Mouse (Mus musculus) skeletal muscle tissue, adult 2 months (tissue): ENCODE measurements at regions not wholly inside any gene's neighbourhood (a gene's known extent, or its start where the extent isn't known, plus 50 kb on each side); places are given as distances from the start of the nearest gene placed in this dataset.
"Not testable (repeated sequence)": the region's sequence is repeated elsewhere in the genome, so short reads cannot be mapped to it uniquely, and the experiment has no call there.

Experiments
- DNase-seq: peaks from one replicate; pipeline ENCODE4 v3.0.0-alpha.2; 2012; ENCODE audit warnings: low read depth, low spot score

GRCm38 (mm10) chr6:4149663-4150062 lies 62.9 kb upstream of the Bet1 start:
- DNase-seq, result no peak

DNA sequence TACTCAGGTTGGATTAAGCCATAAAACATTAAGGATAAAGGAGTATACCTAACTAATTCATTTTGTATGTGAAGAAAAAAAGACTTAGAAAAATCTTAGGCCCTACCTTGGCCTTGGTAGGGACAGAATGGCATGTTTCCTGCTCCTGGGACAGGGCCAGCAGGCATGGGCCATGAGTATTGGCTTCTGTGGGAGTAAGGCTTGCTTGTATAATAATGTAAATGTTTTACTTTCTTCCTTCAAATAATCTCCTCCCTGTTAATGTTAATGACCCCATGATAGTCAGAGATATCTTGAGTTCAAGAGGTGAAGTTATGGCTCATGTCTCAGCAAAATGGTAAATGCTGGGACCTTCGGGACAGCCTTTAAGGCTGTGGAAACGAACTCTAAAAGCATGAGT lies 71.5 kb upstream of the Bet1 start:
- no peak for DNase-seq

- no peak for DNase-seq
Measured at GRCm38 (mm10) chr6:4163733-4164132, 77.0 kb upstream of the Bet1 start.

DNA sequence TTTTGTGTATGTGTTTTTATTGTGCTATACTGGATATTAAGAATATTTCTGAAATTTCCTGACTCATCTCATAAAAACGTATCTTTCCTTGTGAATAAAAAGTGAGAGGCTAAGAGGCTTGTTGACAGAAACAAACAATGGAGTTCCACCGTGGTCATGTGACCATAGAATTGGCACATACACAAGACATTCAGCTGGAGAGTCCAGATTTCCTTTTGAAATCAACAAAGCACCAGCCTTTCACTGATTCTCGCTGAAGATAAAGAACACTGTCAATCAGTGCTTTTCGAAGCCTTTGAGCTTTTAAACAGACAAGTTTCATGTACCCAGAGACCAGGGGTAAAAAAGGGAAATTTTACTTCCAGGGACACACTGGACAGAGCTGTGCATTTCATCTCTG lies 80.3 kb upstream of the Bet1 start:
- no peak for DNase-seq

- DNase-seq, result no peak
Measured at GRCm38 (mm10) chr6:4167757-4168156, 81.0 kb upstream of the Bet1 start.

DNA sequence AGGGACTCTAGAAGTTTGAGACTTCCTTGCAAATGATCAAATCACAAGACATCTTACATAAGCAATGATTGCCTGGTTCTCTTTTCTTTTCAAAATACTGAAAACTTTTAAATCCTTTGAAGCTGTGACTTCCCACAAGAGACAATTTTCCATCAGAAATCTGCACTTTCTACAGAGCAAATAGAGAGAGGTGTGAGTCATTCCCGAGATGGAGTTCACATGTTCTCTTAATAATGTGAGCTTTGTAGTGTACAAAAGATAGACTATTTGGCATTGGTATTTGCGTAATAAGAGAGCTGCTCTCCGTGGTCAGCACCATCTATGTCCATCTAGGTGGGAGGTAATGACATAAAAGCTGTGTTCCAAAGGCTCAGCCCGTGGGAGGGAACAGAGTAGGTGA lies 84.8 kb upstream of the Bet1 start:
- DNase-seq, result no peak

DNA sequence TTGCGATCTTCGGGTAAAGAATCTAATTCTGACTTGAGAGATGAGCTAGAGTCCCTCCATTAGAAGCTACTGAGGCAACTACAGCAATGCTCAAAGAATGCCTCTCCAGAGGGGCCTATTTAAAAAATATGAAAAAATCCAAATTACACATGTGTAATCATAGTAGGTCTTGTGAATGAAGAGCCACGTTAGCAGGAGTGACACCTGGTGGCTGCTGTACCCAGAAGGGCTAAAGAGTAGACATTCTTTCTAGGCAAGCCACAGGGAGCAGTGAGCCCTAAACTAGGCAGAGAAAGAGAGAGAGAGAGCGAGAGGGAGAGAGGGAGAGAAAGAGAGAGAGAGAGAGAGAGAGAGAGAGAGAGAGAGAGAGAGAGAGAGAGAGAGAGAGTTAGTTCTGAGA lies 100.9 kb upstream of the Bet1 start:
- no peak for DNase-seq

GRCm38 (mm10) chr6:4190976-4191375 lies 104.2 kb upstream of the Bet1 start:
- not testable (repeated sequence) for DNase-seq

- no peak for DNase-seq
Measured at GRCm38 (mm10) chr6:4193286-4193685, 106.5 kb upstream of the Bet1 start.

DNA sequence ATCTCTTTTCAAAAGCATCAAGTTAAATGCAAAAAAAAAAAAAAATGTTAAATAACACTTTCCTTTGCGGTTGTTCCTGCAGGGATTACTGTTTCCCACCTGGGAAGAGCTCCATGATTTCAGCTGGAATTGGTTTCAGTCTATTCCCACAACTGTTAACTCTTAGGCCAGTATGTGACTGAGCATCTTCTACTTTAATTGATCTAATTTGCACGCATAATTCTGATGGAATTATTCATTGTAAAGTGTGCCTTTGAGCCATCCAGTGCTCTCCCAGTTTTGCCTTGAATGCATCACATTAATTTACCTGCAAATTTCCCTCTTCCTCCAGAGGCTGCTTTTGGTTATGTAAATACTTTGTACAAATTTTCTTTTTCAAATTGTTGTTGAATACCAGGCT lies 114.4 kb upstream of the Bet1 start:
- no peak for DNase-seq

GRCm38 (mm10) chr6:4205681-4206080 lies 118.9 kb upstream of the Bet1 start:
- DNase-seq, result no peak

DNA sequence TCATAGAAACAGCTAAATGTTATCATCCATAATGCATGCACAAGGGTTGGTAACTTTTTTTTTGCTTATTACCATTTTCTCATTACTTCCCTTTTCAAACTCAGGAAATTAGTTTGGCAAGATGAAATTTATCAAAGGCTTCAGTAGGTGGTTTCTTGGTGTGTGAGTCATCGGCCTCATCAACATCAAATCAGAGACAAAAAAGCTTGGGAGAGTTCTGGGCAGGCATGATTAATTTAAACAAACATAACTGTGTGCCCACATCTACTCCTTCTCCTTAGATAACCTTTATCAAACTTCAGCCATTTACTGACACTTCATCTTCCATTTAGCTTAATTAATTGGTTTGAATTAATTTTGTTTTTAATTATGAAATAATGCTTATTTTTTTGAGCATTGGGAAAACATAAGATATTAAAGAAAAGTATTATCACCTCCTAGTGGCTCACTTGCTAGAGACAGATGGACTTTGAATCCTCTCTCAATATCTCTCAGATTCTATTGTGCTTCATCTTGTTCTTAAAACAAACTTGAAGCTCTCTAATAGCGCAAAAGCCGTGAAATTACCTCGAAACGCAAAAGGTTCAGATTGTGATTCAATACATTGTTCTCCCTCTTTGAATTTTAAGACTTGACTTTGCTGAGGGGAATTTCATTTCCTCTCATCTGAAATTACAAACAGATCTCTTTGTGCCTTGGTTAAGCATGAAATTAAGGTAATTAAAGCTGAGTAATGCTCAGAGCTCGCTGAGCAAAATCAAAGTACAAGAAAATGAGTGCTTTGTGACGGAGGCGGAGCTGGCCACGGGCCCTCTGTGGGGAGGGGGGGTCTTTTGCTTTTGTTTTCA lies 158.7 kb upstream of the Bet1 start:
- no peak for DNase-seq

DNA sequence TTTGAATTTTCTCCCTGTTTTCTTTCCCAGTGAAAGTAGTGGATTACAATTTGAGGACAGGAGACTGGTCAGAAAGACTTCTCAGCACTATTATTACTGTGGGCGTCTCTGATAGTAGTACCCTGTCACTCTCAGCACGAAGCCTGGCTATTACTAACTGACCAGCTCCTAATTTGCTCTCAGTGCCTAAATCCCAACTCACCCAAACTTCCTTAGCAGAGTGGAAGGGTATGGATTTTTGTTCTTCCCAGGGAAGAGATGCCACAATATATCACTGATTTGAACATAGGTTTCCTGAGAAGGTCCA lies 159.3 kb upstream of the Bet1 start:
- DNase-seq, result no peak

- DNase-seq, result no peak
Measured at GRCm38 (mm10) chr6:4276607-4277006, 189.8 kb upstream of the Bet1 start.

GRCm38 (mm10) chr6:4277245-4277890 lies 190.6 kb upstream of the Bet1 start:
- DNase-seq, result no peak

DNA sequence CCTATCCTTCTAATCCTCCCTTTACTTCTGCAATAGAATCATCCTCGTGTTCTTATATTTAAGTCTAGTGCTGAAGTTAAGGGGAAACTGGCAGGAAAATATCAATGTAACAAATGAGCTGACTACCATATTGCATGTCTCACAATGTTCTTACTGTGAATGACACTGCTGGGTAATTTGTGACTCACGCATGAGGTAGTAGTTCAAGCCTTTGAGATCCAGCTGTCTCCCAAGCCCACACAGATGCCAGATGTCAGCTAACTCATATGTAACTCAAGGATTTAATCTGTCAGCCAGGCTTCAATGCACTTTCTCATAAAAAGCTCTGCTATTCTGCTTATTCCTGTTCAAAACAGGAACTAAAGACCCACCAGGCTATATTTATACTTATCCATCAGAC lies 204.6 kb upstream of the Bet1 start:
- no peak for DNase-seq

GRCm38 (mm10) chr6:4303410-4303809 lies 201.2 kb upstream of the Col1a2 start:
- DNase-seq, result not testable (repeated sequence)

DNA sequence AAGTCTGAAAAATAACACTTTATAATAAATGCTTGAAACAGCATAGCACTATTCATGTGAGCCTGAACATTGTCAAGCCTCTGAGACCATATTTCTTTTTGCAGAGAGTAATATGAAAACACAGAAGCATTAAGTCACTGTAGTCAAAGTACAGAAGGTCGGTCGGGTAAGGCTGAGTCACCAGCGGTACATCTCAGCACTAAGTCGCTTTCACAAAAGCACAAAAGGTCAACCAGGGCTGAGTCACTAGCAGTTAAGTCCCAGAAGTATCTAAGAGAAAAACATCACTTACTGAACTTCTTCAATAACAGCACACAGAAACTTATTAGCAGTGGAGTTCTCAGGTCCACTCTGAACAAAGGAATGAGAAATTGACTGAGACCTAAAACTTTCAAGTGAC lies 154.7 kb upstream of the Col1a2 start:
- DNase-seq, result peak; percentile 36

DNA sequence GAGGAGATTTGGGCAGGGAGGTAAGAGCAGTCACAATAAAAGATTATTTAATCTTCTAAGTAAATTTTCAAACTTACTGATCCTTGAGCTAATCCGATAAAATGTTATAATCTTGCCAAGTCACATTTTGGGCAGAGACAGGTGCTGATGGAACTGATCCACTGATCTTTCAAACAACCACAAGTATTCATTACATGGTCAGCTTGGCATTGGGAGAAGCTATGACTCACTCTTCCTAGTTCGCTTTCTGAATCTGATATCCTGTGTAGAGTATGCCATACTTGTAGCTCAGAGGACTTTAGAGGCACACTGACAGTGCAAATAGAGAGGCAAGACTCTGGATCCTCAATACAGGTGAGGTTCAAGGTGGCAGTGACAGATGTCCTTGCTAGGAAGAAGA lies 142.4 kb upstream of the Col1a2 start:
- DNase-seq, result no peak

DNA sequence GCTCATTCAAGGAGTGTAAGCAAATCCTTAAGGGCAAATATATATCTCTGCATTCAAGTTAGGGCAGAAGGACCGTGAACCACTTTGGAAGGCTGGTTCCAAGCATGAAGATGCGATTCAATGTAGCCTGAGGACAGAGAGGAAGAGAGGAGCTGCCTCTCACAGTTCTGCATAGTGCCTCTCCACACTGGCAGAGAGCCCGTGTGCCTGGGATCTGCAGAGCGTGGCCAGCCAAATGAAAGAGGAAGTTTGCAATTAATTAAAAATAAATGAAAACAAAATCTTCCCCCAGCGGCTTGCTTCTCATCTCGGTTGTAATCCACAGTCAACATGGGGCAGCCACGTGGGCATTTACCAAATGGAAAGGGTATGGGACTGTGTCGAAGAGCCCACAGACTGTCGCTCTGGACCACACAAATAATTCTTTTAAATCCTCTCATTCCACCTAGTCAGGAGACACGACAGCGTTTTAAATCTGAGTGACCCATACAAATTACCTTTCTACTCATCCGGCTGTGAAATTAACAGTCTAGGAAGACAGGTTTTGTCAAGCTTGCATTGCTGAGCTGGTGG lies 129.1 kb upstream of the Col1a2 start:
- DNase-seq, result no peak

DNA sequence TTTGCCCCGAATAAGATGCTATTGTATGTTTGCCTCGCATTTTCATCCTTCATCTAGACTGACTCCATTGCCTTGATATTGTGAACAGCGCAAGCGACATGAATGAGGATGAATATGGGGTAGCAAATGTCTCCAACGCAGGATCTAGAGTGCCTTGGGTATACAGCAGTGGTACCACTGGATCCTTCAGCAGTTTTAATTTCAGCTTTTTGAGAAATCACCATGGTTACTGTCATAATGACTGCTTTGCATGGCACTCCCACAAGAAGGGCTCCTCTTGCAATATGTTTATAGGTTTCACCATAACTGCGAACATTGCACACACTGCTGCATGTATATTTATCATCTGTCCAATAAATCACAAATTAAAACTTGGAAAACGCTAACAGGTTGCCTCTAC lies 107.8 kb upstream of the Col1a2 start:
- no peak for DNase-seq

DNA sequence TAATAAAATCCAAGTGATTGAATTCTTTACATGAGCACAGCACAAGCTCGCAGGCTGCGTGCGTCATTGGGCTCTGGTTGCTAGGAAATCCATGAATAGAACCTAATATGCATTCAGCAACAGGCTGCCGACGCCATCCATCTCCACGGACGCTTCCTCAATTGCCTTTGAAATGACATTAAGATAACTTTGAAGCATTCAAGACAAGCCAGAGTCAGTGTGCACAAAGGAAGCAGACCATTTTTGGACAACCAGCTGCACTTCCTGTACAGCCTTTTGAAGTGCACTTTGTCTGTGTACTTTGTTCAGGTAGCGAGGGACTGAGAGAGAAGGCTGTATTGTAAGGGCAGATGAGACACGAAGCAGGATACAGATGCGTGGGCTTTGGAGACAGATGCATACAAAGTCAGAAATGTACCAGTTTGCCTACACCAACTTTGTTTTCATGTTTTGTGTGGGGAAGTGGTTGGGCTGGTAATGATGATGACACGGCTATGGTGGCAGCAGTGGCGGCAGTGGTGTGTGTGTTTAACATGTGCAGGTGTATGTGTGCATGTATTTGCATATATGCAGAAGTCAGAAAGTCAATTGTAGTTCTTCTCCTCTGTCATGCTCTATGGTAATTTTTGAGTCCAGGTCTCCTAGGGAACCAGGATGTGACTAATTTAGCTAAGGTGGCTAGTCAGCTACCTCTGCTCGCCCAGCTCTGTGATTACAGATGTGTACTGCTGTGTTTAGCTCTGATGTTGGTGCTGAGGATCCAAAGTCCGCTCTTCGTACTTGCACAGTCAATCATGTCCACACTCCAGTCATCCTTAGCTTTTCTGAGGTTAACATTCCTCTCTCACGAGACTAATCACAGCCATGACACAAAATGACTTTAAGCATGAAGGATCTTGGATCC lies 106.7 kb upstream of the Col1a2 start:
- DNase-seq, result no peak
